Mouse (Mus musculus) MEL (cell line): Measurements from ENCODE around the gene Sh2d3c. TPM values are rescaled to one million over a fixed set of nuclear protein-coding genes. Genes with fewer than 3 reads are reported as not detected.

ENCODE experiments used
- DNase-seq: peaks from one replicate; pipeline ENCODE4 v3.0.0; 2011; ENCODE audit warnings: low read depth, low spot score
- H3K27ac ChIP-seq: 2 replicates; pipeline ENCODE4 v1.5.1; 2012; ENCODE audit warnings: low read depth, mild to moderate bottlenecking, control low read depth, low read length, moderate library complexity; ENCODE audit not compliant: control insufficient read depth
- H3K27me3 ChIP-seq, 2 experiments: fragments of 150-350 bp in 1 of 2; sonication (generic) in 1 of 2; 2 replicates each; pipeline ENCODE4 v1.6.1; 2012; ENCODE audit warnings: low read length in 2 of 2, mild to moderate bottlenecking in 2 of 2, improper control_type of control experiment in 1 of 2, moderate library complexity in 1 of 2; ENCODE audit not compliant: insufficient read depth in 2 of 2, control insufficient read depth in 1 of 2
- H3K36me3 ChIP-seq, 2 experiments: 2 replicates each; pipeline ENCODE4 v1.6.1; 2012 to 2014; ENCODE audit warnings: low read length in 2 of 2, improper control_type of control experiment in 1 of 2, inconsistent platforms in 1 of 2, mild to moderate bottlenecking in 1 of 2; ENCODE audit not compliant: insufficient read depth in 2 of 2, control insufficient read depth in 1 of 2
- H3K4me1 ChIP-seq, 2 experiments: fragments of 150-350 bp in 1 of 2; sonication (generic) in 1 of 2; 2 replicates each; pipeline ENCODE4 v1.6.1; 2012; ENCODE audit warnings: low read length in 2 of 2, improper control_type of control experiment in 1 of 2, mild to moderate bottlenecking in 1 of 2; ENCODE audit not compliant: insufficient read depth in 2 of 2, control insufficient read depth in 1 of 2
- H3K4me3 ChIP-seq, 2 experiments: fragments of 150-350 bp in 1 of 2; sonication (generic) in 1 of 2; 2 replicates each; pipeline ENCODE4 v1.5.1; 2012; ENCODE audit warnings: low read depth in 2 of 2, low read length in 2 of 2, mild to moderate bottlenecking in 2 of 2, moderate library complexity in 2 of 2, control low read depth in 1 of 2, improper control_type of control experiment in 1 of 2; ENCODE audit not compliant: control insufficient read depth in 1 of 2, insufficient read depth in 1 of 2
- H3K79me2 ChIP-seq: 2 replicates; pipeline ENCODE4 v1.6.1; 2012; ENCODE audit warnings: mild to moderate bottlenecking, low read length, moderate library complexity; ENCODE audit not compliant: control insufficient read depth, poor library complexity, insufficient read depth
- H3K9ac ChIP-seq: 2 replicates; pipeline ENCODE4 v1.6.1; 2012; ENCODE audit warnings: low read depth, mild to moderate bottlenecking, control low read depth, low read length, moderate library complexity; ENCODE audit not compliant: control insufficient read depth, poor library complexity, severe bottlenecking
- H3K9me3 ChIP-seq: fragments of 150-350 bp; sonication (generic); replicated peaks from 2 replicates; pipeline ENCODE4 v1.6.1; 2012; ENCODE audit warnings: mild to moderate bottlenecking, low read length, improper control_type of control experiment, moderate library complexity; ENCODE audit not compliant: insufficient read depth
- BHLHE40 ChIP-seq: IDR thresholded peaks from 2 replicates; pipeline ENCODE4 v1.6.1; 2012; ENCODE audit warnings: low read depth, mild to moderate bottlenecking, inconsistent platforms, low read length, improper control_type of control experiment, borderline replicate concordance
- CHD2 ChIP-seq: IDR thresholded peaks from 2 replicates; pipeline ENCODE4 v1.6.1; 2011; ENCODE audit warnings: low read length, improper control_type of control experiment
- CTCF ChIP-seq, 3 experiments: IDR thresholded peaks in 2 of 3; conservative IDR thresholded peaks in 1 of 3; 2 replicates each; pipeline ENCODE4 v1.5.1; 2011 to 2012; ENCODE audit warnings: low read length in 3 of 3, low read depth in 2 of 3, mild to moderate bottlenecking in 2 of 3, improper control_type of control experiment in 1 of 3, inconsistent platforms in 1 of 3, mixed read lengths in 1 of 3, moderate library complexity in 1 of 3; ENCODE audit not compliant: control insufficient read depth in 1 of 3, insufficient read depth in 1 of 3, poor library complexity in 1 of 3, severe bottlenecking in 1 of 3
- ETS1 ChIP-seq: IDR thresholded peaks from 2 replicates; pipeline ENCODE4 v1.6.1; 2012; ENCODE audit warnings: low read depth, mild to moderate bottlenecking, inconsistent platforms, low read length, improper control_type of control experiment, moderate library complexity
- GABPA ChIP-seq: IDR thresholded peaks from 2 replicates; pipeline ENCODE4 v1.6.1; 2012; ENCODE audit warnings: low read depth, mild to moderate bottlenecking, inconsistent platforms, low read length, improper control_type of control experiment, moderate library complexity
- GATA1 ChIP-seq: IDR thresholded peaks from 2 replicates; pipeline ENCODE4 v1.6.1; 2011; ENCODE audit warnings: low read depth, low read length, improper control_type of control experiment
- KAT2A ChIP-seq: conservative IDR thresholded peaks from 2 replicates; pipeline ENCODE4 v1.6.1; 2012; ENCODE audit warnings: low read depth, low read length, improper control_type of control experiment, inconsistent platforms
- MAX ChIP-seq: IDR thresholded peaks from 2 replicates; pipeline ENCODE4 v1.6.1; 2011; ENCODE audit warnings: low read length, improper control_type of control experiment
- MXI1 ChIP-seq: IDR thresholded peaks from 2 replicates; pipeline ENCODE4 v1.6.1; 2011; ENCODE audit warnings: mild to moderate bottlenecking, low read depth, low read length, improper control_type of control experiment
- NRF1 ChIP-seq: IDR thresholded peaks from 2 replicates; pipeline ENCODE4 v1.6.1; 2014; ENCODE audit warnings: low read depth, mild to moderate bottlenecking, inconsistent platforms, low read length, improper control_type of control experiment, moderate library complexity; ENCODE audit not compliant: poor library complexity, insufficient read depth, severe bottlenecking
- POLR2A ChIP-seq, 2 experiments: IDR thresholded peaks; 2 replicates each; pipeline ENCODE4 v1.6.1; 2011 to 2012; ENCODE audit warnings: low read length in 2 of 2, mild to moderate bottlenecking in 2 of 2, control low read depth in 1 of 2, improper control_type of control experiment in 1 of 2, low read depth in 1 of 2, moderate library complexity in 1 of 2; ENCODE audit not compliant: control insufficient read depth in 1 of 2, insufficient read depth in 1 of 2, poor library complexity in 1 of 2
- POLR2AphosphoS2 ChIP-seq: IDR thresholded peaks from 2 replicates; pipeline ENCODE4 v1.6.1; 2011; ENCODE audit warnings: low read length, improper control_type of control experiment
- POLR2AphosphoS5 ChIP-seq: IDR thresholded peaks from 2 replicates; pipeline ENCODE4 v1.6.1; 2012; ENCODE audit warnings: low read depth, borderline replicate concordance, mild to moderate bottlenecking, inconsistent platforms, low read length, moderate library complexity, mixed read lengths
- SIN3A ChIP-seq: IDR thresholded peaks from 2 replicates; pipeline ENCODE4 v1.6.1; 2012; ENCODE audit warnings: low read length, improper control_type of control experiment, inconsistent platforms
- SMC3 ChIP-seq: IDR thresholded peaks from 2 replicates; pipeline ENCODE4 v1.6.1; 2011; ENCODE audit warnings: low read depth, low read length, improper control_type of control experiment
- UBTF ChIP-seq: IDR thresholded peaks from 2 replicates; pipeline ENCODE4 v1.6.1; 2012; ENCODE audit warnings: low read depth, mild to moderate bottlenecking, inconsistent platforms, low read length, improper control_type of control experiment, moderate library complexity, borderline replicate concordance; ENCODE audit not compliant: insufficient read depth
- USF1 ChIP-seq: IDR thresholded peaks from 2 replicates; pipeline ENCODE4 v1.6.1; 2014; ENCODE audit warnings: low read depth, mild to moderate bottlenecking, inconsistent platforms, low read length, improper control_type of control experiment, moderate library complexity
- USF2 ChIP-seq, 2 experiments: IDR thresholded peaks; 2 replicates each; pipeline ENCODE4 v1.6.1; 2011 to 2012; ENCODE audit warnings: improper control_type of control experiment in 2 of 2, low read length in 2 of 2, borderline replicate concordance in 1 of 2, inconsistent platforms in 1 of 2, low read depth in 1 of 2, mild to moderate bottlenecking in 1 of 2; ENCODE audit not compliant: insufficient read depth in 1 of 2
- ZC3H11A ChIP-seq: IDR thresholded peaks from 2 replicates; pipeline ENCODE4 v1.6.1; 2012; ENCODE audit warnings: low read depth, mild to moderate bottlenecking, inconsistent platforms, low read length, improper control_type of control experiment
- polyA plus RNA-seq, 2 experiments: library from polyadenylated mRNA; stranded (reverse) in 1 of 2; unstranded in 1 of 2; fragments of >175 nt in 1 of 2; fragments of >200 nt in 1 of 2; gene quantifications; 2 replicates each; pipeline versions ENCODE4 v1.2.1 to v1.2.4; 2012; ENCODE audit warnings: low replicate concordance in 2 of 2, low read depth in 1 of 2; ENCODE audit not compliant: insufficient read length in 2 of 2, insufficient read depth in 1 of 2, missing spikeins in 1 of 2
- total RNA-seq: library from RNA; depleted of rRNA; stranded (reverse); fragments of 300-350 nt; gene quantifications from 2 replicates; pipeline ENCODE4 v1.2.3, GENCODE M21; 2012

Gene Sh2d3c
- total and polyA plus RNA-seq, 3 experiments: 0.19 to 0.43 TPM; not detected in 1

GRCm38 (mm10) chr2:32680051-32680451, 40.8 kb upstream of the Sh2d3c start:
- no peaks in the 10 kb centered on the region for H3K9me3 ChIP-seq
- H3K79me2 ChIP-seq: no peaks in the 10 kb centered on the region
- no peak overlapping the region for H3K9ac ChIP-seq
- H3K4me3 ChIP-seq: no peak overlapping the region
- no peaks in the 10 kb centered on the region for H3K27me3 ChIP-seq
- no peak for DNase-seq
- TF ChIP-seq MXI1 (no peak), SMC3 (no peak), NRF1 (no peak), GABPA (no peak), POLR2AphosphoS5 (no peak), ETS1 (no peak)
- peaks cover 0 to 5% of the 10 kb centered on the region in 2 experiments; a peak in 2 of 4 replicates for H3K36me3 ChIP-seq
- H3K27ac ChIP-seq: no peak overlapping the region
- H3K4me1 ChIP-seq: no peaks in the 10 kb centered on the region

- no peaks in the 10 kb centered on the region for H3K9me3 ChIP-seq
- DNase-seq: no peak
- no peak overlapping the region for H3K4me3 ChIP-seq
- no peak overlapping the region for H3K27ac ChIP-seq
- H3K4me1 ChIP-seq: no peaks in the 10 kb centered on the region
- TF ChIP-seq USF2 (IDR thresholded peaks at IDR 0.05; ENCODE audit: borderline replicate concordance in 1 of 2, insufficient read depth in 1 of 2, low read depth in 1 of 2, low read length in 2 of 2): no peak
- no peak for TF ChIP-seq SIN3A
- no peak for TF ChIP-seq POLR2A (IDR thresholded peaks at IDR 0.05; ENCODE audit: control insufficient read depth in 1 of 2, insufficient read depth in 1 of 2, low read depth in 1 of 2, low read length in 2 of 2, poor library complexity in 1 of 2)
- no peak for TF ChIP-seq MXI1
- no peak for TF ChIP-seq POLR2AphosphoS2
- TF ChIP-seq CHD2: no peak
- no peak for TF ChIP-seq NRF1
- no peak for TF ChIP-seq UBTF
- no peak for TF ChIP-seq KAT2A
- no peak for TF ChIP-seq GATA1
- no peak for TF ChIP-seq BHLHE40
- no peak for TF ChIP-seq SMC3
- no peak for TF ChIP-seq USF1
- TF ChIP-seq MAX: no peak
- no peak for TF ChIP-seq CTCF (IDR thresholded peaks at IDR 0.05 in 2 of 3, conservative IDR thresholded peaks at IDR 0.05 in 1 of 3; ENCODE audit: control insufficient read depth in 1 of 3, insufficient read depth in 1 of 3, low read depth in 2 of 3, low read length in 3 of 3, poor library complexity in 1 of 3, severe bottlenecking in 1 of 3)
- TF ChIP-seq ZC3H11A: no peak
- no peak overlapping the region for H3K9ac ChIP-seq
- no peaks in the 10 kb centered on the region for H3K79me2 ChIP-seq
- no peaks in the 10 kb centered on the region for H3K27me3 ChIP-seq
- H3K36me3 ChIP-seq: peaks cover 0 to 5% of the 10 kb centered on the region in 2 experiments; a peak in 2 of 4 replicates
Observed at GRCm38 (mm10) chr2:32680961-32681650, 39.7 kb upstream of the Sh2d3c start.
